Mouse (Mus musculus) layer of hippocampus, adult 8-10 months (tissue): Measurements from ENCODE around the gene Ly6c2. TPM values are rescaled to one million over a fixed set of nuclear protein-coding genes. Genes with fewer than 3 reads are reported as not detected.
A peak's percentile ranks its signal among the peaks of the same experiment; 100 is the strongest.
"Not testable (repeated sequence)": the region's sequence is repeated elsewhere in the genome, so short reads cannot be mapped to it uniquely, and the experiment has no call there.

Experiments used
- DNase-seq, 2 experiments: peaks; one replicate each; pipeline ENCODE4 v3.0.0; 2022; ENCODE audit warnings: low spot score in 2 of 2
- total RNA-seq, 4 experiments: library from RNA; stranded (reverse); gene quantifications; 2 replicates each; pipeline ENCODE4 v1.2.4; 2022

The Ly6c2 gene
- 1 to 10 TPM in 3 of 4 experiments, under 1 TPM in 1; 0.43 to 3.8 (median 1.2) TPM for total RNA-seq

DNA sequence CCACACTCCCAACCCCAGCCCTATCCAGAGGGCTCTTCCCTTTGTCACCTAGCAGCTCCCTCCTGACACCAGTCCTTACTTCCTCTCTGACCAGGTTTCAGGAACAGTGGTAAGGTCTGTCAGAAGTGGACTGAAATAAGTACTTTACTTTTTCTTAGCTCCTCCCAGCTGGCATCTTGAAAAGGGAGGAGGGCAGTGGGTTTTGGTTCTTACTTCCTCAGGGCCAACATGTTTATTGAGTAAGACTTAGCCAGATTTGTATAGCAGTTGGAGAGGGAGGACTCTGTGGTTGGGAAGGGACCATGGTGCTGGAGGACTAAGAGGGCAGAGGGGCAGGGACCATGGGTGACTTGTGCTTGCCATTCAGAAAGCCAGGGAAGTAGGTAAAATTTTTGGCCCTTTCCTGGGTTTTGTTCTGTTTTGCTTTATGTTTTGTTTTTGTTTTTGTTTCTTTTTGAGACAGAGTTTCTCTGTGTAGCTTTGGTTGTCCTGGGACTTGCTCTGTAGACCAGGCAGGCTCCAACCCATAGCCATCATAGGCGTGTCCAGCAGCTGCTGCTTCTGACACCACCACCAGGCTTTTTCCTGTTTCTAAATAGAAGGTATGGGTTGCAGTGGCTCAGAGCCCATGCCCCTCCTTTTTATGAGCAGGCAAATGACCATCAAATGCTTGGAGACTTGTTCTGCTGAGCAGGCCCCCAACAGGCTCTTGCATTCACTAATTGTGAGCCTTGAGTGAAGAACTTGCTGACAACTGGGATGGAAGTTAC is at the start of gene Ly6c2:
Gene Ly6c2 (minus strand): TSS at position 110 of the 770 bp plus-strand sequence.
- DNase-seq = not testable (repeated sequence)

DNA sequence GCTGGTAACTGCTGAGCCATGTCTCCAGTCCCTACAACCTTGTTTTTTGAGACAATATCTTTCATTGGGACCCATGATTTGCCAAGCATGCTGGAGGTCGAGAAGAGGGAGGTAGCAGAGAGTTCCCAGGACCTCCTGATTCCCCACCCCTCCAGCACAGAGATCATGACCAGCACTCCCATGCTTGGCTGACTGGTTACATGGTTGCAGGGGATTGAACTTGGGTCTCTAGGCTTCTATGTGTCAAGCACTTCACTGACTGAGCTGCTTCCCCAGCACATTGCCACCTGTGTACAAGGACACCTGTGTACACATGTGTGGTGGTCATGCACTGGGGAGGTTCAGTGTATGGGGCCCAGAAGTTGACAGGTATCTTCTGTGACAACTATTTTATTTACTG is 45.9 kb upstream of the Ly6c2 start:
- DNase-seq = no peak

DNA sequence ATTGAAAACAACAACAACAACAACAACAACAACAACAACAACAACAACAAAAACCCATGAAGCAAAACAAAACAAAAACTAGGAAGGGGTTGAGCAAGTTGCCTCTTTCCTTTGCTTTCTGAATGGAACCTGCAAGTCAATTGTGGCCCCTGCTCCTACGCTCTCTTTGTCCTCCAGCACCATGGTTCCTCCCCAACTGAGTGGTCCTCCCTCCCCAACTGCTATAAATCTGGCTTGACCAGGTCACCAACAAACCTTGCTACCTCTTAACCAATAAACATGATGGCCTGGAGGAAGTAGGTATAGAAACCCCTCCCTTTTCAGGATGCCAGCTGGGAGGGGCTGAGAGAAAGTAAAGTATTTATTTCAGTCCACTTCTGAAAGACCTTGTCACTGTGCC is 43.2 kb upstream of the Ly6c2 start, which contains the start of gene Ly6g:
Gene Ly6g (plus strand): TSS at position 301 of the 400 bp plus-strand sequence.
- DNase-seq = no peak

DNA sequence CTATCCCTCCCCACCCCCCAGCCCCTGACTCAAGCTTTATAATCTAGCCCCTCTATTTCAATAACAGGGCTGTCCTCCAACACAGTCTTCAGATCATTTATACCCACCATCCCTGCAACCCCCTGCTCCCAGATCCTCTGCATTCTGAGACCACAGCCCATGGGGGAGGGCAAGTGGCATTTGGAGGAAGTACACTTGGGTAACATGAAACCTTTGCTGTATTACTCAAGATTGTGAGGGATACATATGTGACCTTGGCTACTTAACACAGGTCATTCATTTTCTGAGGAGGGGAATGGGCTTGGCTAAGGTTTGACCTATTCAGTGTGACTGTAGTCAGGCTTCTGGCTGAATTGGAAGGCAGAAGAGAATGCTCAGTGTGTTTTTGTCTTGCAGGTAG is 41.3 kb upstream of the Ly6c2 start:
- DNase-seq = no peak

DNA sequence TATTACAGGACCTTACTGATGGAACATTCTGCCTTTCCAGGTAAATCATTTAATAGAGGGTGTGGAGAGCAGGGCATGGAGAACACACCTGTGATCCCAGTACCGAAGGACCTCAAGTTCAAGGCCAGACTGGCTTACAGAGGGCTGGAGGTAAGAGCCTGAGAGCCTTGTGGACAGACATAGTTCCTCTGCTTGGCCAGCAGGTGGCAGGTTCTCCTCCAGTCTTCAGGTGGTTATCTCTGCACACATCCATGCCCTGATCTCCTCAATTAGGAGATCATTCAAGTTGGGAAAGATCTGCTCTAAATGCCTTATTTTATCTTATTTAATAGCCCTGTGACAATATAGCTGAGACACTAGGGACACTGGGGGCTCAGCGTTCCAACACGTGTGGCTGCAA is 32.0 kb upstream of the Ly6c2 start:
- DNase-seq = no peak

DNA sequence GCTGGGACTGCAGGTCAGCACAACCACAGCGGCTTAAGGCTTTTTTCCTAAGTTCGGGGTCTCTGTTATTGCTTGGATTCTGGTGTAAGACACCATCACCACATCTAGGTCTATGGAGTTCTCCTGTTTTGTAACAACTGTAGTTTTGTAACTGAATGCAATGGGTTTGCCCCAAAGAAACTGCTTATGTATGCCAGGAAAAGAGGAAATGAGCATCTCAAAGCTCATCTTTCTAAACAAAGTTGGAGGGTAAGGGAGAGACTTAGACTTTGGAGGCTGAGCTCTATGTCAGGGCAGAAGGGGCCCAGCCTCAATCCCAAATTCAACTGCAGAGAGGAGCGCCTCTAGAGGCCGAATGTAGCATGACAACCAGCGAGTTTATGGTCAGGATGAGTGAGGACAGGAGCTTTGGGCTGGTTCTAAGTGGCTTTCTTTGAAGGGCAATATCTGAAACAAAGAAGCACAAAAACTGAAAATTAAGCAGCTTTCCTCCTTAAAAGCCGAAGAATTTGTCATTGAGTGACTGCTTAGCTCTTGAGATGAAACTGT is 30.1 kb upstream of the Ly6c2 start:
- DNase-seq = not testable (repeated sequence)

DNA sequence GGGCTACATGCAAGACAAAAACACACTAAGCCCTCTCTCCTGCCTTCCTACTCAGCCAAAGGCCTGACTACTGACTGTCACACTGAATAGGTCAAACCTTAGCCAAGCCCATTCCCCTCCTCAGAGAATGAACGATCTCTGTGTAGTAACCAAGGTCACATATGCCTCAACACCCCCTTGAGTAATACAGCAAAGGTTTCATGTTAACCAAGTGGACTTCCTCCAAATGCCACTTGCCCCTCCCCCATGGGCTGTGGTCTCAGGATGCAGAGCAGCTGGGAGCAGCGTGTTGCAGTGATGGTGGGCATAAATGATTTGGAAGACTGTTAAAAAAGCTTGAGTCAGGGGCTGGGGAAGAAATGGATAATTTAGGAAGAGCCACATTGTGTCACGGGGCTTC is 26.0 kb upstream of the Ly6c2 start:
- not testable (repeated sequence) for DNase-seq

DNA sequence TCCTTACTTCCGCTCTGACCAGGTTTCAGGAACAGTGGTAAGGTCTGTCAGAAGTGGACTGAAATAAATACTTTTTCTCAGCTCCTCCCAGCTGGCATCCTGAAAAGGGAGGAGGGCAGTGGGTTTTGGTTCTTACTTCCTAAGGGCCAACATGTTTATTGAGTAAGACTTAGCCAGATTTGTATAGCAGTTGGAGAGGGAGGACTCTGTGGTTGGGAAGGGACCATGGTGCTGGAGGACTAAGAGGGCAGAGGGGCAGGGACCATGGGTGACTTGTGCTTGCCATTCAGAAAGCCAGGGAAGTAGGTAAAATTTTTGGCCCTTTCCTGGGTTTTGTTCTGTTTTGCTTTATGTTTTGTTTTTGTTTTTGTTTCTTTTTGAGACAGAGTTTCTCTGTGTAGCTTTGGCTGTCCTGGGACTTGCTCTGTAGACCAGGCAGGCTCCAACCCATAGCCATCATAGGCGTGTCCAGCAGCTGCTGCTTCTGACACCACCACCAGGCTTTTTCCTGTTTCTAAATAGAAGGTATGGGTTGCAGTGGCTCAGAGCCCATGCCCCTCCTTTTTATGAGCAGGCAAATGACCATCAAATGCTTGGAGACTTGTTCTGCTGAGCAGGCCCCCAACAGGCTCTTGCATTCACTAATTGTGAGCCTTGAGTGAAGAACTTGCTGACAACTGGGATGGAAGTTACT is 23.5 kb upstream of the Ly6c2 start:
- DNase-seq = not testable (repeated sequence)

DNA sequence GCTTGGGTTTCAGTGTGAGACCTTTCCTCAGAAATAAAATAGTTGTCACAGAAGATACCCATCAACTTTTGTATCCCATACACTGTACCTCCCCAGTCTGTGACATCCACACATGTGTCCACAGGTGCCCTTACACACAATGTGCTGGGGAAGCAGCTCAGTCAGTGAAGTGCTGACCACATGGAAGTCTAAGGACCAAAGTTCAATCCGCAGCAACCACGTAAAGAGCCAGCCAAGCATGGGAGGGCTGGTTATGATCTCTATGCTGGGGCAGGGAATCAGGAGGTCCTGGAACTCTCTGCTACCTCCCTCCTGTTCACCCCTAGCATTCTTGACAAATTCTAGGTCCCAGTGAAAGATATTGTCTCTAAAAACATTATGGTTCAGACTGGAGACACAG is 20.6 kb upstream of the Ly6c2 start:
- DNase-seq = not testable (repeated sequence)

DNA sequence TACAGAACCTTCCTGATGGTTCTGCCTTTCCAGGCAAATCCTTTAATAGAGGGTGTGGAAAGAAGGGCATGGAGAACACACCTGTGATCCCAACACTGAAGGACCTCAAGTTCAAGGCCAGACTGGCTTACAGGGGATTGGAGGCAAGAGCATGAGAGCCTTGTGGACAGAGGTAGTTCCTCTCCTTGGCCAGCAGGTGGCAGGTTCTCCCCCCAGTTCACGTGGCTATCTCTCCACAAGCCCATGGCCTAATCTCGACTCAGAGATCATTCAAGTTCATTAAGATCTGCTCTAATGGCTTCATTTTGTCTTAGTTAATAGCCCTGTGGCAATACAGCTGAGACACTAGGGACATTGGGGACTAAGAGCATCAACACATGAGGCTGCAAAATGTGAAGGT is 8.3 kb upstream of the Ly6c2 start:
- no peak for DNase-seq

DNA sequence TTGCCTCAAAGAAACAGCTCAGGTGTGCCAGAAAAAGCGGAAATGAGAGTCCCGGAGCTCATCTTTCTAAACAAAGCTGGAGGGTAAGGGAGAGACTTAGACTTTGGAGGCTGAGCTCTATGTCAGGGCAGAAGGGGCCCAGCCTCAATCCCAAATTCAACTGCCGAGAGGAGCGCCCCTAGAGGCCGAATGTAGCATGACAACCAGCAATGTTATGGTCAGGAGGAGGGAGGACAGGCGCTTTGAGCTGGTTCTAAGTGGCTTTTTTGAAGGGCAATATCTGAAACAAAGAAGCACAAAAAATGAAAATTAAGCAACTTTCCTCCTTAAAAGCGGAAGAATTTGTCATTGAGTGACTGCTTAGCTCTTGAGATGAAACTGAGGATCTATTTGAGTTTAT is 7.0 kb upstream of the Ly6c2 start:
- DNase-seq = not testable (repeated sequence)

DNA sequence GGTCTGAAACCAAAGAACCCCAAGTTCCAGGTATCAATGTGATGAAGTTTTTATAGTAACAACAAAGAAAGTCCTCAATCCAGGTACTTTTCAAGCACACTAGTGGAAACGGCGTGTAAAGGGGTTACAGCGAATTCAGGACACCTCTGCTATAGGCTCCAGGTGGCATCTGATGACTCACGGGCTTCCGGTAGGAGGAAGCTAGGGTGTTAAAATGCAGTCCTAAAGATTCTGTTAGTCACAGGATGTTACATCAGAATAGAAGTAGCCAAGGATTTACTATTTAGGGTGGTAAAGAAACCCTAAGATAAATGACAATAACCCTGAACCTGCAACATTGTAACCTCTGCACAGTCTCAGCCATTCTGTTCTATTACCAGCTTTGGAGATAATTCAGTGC is 5.7 kb upstream of the Ly6c2 start:
- DNase-seq = not testable (repeated sequence)

DNA sequence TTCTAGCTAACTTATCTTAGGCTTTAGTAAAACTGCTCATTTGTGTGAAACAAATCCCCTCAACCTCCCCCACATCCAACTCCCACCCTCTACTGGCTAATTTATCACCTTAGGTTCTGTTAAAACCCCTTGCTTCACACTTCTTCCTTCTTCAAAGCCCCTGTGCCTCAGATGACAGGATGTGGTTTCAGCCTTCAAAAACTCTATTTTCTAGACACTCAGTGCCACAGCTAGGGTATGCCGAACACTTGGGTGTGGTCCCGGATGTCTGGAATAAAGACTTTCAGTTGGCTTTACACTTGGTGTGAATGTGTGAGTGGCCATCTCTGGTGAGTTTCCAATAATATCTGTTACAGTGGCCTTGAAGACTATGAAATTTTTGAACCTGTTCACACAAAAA is 4.8 kb upstream of the Ly6c2 start:
- no peak for DNase-seq

DNA sequence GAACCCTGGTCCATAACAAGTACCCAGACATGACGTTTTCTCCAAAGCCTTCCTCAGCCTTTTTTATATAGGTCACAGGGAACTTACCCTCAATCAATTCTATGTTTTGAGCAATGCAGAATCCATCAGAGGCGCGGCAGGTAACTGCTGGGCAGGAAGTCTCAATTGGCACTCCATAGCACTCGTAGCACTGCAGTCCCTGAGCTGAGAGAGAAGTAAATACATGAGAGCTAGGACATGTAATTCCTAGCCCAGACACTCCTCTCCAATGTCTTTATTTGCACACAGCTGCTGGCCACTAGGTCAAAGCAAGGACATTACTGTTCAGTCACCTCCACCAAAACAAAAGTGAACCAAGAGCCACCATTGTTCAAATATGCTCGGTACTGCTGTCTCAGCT is 1.3 kb downstream of the Ly6c2 start:
- not testable (repeated sequence) for DNase-seq

DNA sequence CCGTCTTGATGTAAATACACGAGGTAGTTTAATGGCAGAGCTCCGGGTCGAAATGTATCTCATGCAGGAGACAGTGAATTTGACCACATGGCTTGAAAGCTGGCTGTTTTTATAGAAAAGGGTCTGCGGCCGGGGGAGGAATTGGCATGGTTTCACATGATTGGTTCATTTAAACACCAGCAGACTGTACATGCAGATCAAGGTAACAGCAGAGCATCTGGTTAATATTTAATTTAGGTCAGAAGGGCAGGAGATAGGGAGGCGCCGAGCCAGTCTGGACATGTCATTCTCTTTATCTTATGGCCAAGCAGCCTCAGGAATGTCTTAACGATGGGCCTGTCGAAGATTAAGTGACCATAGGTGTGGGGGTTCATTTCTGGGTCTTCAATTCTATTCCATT is 12.5 kb downstream of the Ly6c2 start:
- no peak for DNase-seq

DNA sequence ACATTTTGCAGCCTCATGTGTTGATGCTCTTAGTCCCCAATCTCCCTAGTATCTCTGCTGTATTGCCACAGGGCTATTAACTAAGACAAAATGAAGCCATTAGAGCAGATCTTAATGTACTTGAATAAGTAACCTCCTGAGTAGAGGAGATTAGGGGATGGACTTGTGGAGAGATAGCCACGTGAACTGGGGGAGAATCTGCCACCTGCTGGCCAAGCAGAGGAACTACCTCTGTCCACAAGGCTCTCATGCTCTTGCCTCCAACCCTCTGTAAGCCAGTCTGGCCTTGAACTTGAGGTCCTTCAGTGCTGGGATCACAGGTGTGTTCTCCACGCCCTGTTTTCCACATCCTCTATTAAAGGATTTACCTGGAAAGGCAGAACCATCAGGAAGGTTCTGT is 23.7 kb downstream of the Ly6c2 start:
- not testable (repeated sequence) for DNase-seq

DNA sequence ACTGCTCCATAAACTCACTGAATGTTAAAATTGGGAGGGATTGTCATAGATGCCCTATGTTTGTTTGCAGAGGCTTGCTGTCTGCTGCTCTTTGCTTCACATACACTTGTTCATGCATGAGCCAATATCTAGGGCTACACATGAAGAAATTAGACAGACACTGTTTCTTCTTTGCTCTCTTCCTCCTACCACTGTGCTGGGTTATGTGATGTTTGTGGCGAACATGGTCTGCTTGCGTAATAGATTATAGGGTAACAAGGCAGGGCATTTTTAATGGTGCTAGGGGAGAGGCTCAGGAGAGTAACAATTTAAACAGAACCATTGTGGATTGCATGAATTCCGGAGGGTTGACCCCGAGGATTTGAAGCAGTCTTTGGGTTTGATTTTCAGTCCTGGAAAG is 41.8 kb downstream of the Ly6c2 start:
- no peak for DNase-seq

DNA sequence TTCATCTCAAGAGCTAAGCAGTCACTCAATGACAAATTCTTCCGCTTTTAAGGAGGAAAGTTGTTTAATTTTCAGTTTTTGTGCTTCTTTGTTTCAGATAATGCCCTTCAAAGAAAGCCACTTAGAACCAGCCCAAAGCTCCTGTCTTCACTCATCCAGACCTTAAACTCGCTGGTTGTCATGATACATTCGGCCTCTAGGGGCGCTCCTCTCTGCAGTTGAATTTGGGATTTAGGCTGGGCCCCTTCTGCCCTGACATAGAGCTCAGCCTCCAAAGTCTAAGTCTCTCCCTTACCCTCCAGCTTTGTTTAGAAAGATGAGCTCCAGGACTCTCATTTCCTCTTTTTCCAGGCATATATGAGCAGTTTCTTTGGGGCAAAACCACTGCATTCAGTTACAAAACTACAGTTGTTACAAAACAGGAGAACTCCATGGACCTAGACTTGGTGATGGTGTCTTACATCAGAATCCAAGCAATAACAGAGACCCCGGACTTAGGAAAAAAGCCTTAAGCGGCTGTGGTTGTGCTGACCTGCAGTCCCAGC is 49.7 kb downstream of the Ly6c2 start:
- peak in 1 of 2 experiments; percentile 36 for DNase-seq

DNA sequence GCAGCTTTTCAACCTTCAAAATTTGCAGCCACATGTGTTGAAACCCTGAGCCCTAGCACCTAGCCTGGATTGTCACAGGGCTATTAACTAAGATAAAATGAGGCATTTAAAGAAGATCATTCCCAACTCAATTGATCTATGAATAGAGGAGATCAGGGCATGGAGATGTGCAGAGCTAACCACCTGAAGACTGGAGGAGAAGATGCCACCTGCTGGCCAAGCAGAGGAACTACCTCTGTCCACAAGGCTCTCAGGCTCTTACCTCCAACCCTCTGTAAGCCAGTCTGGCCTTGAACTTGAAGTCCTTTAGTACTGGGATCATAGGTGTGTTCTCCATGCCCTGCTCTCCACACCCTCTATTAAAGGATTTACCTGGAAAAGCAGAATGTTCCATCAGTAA is 51.3 kb downstream of the Ly6c2 start:
- peak in 1 of 2 experiments; percentile 11 for DNase-seq
